Mouse (Mus musculus): ENCODE measurements around the gene Ankfn1.

Ankfn1 gene

DNA sequence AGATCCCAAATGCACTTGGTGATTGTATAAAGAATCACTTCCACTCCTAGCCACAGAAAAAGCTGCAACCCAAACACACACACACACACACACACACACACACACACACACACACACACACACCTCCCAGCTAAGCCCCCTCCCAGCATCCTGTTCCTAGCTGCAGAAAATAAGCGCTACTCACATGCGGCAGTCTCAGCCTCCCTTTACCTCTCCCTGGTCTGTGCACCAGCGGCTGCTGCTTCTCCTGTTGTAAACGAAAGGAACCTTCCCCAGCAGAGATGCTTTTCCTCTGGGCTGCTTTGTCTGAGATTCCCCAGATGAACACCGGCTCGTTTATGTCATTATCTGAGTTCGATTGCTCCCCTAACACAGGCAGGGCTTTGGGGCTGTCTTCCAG is at the start of gene Ankfn1:
Ankfn1 (minus strand) TSS at position 223 of the 400 bp plus-strand sequence.
- DNase-seq (ENCODE audit: low read depth, low spot score) = no peak

DNA sequence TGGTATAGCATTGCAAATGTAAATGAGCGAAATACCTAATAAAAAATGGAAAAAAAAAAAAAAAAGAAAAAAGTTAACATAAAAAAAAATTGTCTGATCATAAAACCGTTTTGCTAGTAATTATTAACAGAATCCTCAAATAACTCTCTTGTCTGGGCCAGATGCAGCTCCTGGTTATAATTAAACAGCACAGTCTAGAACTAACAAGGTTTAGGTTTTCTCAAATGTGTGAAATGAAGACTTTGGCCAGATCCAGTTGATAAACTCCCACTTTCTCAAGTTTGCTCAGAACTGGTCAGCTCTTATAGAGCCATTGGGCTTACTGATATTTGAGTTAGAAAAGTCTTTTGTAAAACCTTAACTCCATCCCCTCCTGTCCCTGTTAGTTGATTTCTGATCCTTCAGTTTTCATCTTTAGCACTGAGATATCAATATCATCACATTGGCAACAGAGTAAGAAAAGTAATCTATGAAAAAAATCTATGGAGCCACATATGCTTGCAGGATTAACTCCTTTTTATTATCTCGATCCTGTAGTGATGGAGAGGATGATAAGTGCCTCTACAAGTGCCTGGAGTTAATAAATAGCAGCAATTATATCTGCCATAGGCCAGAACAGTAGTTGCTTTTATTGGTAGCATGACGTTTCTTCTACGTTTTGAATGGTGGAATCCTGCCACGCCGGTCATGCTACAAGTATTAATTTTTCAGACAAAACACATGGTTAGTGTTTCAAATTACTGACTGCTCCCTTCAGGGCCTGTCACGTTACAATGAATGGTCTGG is 46.4 kb upstream of the Ankfn1 start:
- DNase-seq (ENCODE audit: low read depth, low spot score) = no peak

DNA sequence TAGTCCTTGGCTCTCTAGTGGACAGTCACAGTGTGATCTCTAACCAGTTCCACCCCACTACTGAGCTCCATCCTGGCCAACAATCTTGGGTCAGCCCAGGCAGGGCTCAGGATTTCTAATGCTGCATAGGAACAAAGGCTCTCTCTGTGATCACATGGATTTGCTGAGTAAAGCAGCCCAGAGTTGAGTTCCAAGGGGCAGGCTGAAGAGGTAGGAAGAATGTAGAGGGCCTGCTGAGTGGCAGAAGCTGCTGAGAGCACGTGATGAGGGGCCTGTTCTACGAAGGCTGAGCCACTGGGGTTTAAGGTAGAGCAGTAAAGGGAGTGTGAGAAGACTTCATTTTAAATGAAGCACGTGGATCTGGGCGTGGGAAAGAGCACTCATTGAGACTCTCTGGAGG is 41.1 kb upstream of the Ankfn1 start:
- no peak for DNase-seq (ENCODE audit: low read depth, low spot score)

DNA sequence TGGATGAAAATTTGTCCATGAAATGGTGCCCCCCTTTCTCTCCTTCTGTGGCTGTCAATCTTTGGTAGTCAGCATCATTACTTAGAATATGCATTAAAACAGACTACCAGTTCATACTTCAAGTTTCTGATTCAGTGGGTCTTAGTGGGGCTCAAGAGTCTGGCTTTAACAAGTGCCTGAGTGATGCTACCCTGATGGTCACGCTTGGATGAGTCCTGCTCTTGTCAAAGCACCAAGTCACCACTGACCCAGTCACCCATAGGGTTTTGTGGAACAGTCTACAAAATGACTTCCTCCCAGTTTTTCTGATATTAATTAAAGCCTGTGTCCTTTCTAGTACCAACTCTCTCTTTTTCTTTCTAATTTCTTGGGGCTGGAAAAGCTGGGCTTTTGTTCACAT is 34.0 kb upstream of the Ankfn1 start:
- no peak for DNase-seq (ENCODE audit: low read depth, low spot score)

DNA sequence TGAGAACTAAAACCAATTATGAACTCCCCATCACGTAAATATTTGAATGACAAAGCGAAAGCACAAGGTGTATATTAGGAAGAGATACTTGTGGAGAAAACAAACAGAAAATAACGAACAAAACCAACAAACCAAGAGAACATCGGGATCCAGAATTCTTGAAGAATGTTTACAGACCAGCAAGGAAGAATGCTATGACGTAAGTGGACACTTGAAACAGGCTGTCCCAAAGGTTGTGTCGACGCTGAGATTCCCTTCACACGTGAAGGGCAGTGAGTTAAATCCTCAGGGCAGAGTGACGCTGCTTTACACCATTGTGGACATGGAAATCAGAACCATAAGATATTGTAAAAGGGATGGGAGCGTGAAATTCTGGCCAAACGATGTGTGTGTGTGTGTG is 30.5 kb upstream of the Ankfn1 start:
- DNase-seq (ENCODE audit: low read depth, low spot score) = no peak

DNA sequence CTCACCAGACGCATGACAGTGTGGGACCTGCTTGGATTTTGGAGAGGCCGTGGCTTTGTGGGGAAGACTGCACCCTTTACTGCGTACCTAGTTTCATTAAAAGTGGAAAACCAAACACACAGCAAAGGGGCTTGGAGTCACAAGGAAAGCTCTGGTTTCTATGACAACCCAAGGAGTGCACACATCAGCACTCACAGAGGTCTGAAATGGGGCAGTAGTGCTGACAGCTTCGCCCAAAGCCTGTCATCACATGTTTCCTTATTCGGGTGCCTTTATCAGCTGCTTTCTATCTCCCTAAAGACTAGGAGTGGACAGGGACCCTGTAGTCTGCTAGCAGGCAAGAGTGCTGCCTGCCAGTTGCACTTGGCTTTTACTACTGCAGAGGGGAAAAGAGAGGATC is 27.4 kb upstream of the Ankfn1 start:
- DNase-seq (ENCODE audit: low read depth, low spot score) = no peak

DNA sequence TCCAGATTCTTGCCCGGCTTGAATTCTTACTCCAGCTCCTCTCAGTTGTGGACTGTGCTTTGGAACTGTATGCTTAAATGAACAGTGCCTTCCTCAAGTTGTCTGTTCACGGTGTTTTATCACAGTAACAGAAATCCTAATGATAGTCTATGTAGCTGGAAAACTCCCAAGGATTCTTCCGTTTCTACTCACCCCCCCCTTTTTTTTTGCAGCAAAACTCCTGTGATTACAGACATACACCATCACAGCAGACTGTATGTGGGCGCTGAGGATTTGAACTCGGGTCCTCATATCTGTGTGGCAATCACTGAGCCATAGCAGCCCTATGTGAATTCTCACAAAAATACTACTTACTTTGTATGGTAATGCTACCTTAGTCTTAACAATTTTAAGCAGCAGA is 26.5 kb upstream of the Ankfn1 start:
- no peak for DNase-seq (ENCODE audit: low read depth, low spot score)

DNA sequence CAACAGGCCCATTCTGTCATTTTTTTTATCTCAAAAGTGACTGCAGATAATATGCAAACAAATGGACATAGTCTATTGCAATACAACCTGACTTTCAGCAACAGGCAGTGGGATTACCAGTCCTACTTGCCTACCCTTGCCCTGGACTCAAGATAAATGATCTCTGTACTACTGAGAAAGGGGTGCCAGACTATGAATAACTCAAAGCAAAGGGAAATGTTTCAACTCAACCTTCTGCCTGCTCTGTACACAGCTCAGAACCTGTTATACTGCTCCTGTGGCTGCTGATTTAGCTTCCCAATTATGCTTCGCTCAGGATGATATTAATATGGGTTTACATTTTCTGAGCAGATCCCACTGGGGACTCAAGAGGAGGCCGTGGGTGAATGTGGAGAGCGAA is 15.3 kb upstream of the Ankfn1 start:
- DNase-seq (ENCODE audit: low read depth, low spot score) = no peak

DNA sequence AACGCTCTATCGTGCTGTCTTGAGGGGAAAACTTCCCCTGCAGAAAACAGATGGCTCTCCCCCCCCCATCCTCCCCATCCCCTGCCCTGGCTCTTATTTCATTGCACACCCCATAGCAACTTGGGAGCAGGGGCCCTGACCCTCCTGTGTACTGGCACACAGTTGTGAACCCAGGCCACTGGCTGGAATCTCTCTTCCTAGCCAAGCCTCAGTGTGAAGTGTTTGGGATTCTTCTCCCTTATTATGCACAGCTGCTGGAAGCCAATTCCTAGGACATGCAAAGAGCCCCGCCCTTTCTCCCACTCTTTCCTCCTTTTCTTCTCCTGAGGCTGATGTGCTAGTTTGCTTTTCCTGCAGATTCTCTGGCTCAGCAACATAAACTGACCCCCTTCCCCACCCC is 1.4 kb downstream of the Ankfn1 start:
- no peak for DNase-seq (ENCODE audit: low read depth, low spot score)

DNA sequence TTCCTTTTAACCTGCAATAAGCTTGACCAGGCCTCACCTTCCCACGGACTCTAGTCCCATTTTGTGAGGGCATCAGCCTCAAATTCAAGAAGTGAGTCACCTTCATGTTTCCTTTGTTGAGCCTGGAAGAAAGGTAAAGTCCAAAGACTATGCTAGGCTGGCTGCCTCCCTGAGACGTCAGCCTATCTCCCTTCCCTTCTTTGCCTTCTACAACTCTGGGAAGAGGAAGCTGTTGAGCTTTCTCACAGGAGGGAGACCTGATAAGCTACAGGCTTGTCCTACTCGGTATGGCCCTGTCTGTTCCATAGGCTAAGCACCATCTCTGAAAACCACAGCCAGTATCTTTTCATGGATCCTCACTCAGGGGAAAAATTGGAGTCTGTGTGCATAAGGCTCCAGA is 2.5 kb downstream of the Ankfn1 start:
- DNase-seq (ENCODE audit: low read depth, low spot score) = no peak

DNA sequence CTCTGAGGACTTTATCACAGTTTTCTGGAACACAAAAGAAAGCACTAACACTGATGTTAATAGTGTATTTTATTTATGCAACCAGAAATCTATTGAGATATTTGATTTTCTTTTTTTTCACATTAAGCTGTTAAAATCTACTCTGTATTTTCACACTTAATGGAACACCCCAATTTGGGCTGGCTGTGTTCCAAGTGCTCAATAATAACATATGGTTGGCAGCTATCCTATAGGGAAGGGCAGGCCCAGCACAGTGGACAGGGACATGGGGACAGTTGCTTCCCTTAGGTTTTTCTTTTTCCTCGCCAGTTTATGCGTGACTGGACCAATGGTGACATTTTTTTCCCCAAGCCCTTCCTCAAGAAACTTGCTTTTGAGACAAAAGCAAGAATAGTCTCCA is 4.5 kb downstream of the Ankfn1 start:
- DNase-seq (ENCODE audit: low read depth, low spot score) = no peak

DNA sequence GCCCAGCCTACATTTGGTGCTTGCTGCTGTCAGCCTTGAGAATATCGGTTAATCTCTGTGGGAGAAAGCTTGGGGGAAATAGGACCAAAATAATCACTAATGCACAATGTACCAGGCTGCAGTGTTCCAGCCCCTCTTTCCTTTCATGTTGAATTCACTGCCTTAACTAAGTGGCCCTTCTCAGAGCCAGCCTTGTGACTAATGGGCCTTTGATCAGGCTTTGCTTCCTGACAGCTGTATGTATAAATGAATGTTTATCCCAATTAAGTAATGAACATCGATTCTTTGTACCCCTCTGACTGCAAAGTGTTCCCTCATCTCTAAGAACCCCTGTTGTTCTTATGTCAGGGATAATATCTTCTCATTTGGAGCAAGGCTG is 11.7 kb downstream of the Ankfn1 start:
- no peak for DNase-seq (ENCODE audit: low read depth, low spot score)

DNA sequence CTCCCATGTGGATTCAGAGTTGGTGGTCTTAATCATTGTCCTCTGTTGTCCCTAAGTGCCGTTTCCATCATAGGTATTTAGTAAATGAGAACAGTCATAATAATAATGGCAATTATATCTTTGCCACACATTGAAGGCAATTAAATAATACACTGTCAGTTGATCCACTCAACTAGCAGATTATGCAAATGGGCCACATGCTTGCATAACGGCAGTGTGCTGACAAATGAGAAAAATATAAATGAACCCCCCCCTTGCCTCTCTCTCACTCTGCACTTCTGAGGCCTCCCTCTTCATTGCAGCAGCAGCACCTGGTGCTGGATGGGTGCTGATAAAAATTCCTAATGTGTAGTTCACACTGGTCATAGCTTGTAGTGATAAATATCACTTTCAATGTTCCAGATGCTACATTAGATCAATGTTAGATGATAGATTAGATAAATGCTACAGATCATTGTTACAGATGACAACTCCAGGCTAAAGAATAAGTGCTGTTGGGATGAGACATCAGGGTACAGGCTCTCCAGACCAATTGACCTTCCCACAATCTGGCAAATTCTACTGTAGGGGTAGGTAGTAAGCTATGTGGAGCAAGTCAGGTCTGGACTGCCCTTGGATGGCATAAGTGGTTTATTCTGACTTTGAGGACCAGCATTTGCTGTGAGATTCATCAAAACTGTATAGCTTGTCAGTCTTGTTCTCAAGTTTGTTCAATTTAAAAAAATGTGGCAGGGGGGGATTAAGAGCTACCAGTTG is 12.3 kb downstream of the Ankfn1 start:
- no peak for DNase-seq (ENCODE audit: low read depth, low spot score)

DNA sequence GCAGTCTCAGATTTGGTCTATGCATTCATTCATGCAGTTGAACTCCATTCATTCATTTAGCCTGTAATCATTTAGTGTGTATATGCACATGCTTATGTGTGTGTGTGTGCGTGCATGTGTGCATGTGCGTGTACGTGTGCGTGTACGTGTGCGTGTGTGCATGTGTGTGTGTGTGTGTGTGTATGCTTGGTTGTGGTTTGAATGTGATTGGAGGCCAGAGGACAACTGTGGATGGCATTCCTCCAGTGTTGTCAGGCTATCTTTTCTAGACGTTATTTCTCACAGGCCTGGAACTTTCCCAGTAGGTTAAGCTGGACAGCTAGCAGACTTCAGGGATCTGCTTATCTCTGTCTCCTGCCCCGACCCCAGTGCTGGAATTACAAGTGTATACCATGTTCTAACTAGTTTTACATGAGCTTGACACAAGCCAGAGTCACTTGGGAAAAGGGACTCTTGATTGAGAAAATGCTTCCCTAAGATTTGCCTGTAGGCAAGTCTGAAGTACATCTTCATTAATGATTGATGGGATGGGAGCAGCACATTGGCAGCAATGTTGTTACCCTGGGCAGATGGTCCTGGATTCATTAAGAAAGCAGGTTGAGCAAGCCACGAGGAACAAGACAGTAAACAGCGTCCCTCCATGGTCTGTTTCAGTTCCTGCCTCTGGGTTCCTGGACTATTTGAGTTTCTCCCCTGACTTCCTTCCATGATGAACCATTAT is 43.3 kb downstream of the Ankfn1 start:
- DNase-seq (ENCODE audit: low read depth, low spot score) = no peak

DNA sequence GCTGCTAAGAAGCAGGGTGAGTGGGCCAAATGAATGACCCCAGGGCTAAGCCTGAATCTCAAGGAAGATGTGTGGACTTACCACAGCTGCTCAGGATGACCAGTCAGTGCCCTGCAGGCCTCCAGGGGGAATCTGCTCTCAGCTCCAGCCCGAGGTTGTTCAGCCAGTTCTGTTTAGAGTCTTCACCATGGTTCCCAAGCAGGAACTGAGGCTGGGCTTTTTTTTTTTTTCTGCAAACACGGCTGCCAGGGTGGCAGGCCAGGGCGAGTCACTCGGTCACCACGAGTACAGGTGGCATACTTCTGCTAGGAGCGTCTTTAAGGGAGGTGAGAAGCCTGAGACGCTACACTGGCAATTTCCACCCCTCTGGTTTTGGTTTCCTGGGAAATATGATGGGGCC is 43.9 kb downstream of the Ankfn1 start:
- DNase-seq (ENCODE audit: low read depth, low spot score) = no peak

DNA sequence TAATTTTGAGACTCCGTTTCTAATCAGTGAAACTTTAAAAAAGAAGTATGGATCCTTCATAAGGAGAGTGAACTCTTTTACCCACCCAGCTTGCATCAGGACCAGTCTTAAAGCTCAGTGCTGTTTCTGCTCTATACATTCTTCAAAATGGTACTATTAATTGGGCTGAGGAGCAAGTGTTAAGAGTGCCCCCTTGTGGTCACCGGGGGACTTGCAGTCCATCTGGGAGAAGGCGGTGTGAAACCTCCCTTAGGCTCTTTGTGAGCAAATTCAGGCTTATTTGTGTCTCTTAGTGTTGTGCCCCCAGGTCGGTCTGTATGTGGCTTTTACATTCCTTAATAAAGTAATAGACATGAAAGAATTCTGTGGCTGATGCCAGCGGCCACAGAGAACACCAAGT is 56.6 kb downstream of the Ankfn1 start:
- peak; percentile 79 for DNase-seq (ENCODE audit: low read depth, low spot score)

DNA sequence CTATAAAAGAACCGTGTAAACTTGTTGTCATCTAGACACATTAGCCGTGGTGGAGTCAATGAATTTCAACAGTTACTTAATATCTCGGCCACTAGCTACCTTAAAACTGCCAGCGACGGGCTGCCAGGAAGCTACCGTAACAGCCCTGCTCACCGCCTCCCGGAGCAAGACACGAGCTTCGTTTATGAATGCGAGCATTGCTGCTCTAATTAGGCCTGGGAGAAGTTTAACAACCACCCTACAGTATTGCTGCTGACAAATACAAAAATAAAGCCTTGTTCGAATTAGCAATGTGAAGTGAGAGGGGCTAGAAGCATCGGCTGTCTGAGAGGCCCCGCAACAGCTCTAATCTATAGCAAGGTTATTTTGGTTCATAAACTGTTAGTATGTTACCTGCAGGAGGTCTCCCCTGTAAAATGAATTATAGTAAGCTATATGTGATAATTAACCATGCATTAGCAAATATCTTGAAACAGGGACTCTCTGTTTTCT is 58.9 kb downstream of the Ankfn1 start:
- no peak for DNase-seq (ENCODE audit: low read depth, low spot score)

DNA sequence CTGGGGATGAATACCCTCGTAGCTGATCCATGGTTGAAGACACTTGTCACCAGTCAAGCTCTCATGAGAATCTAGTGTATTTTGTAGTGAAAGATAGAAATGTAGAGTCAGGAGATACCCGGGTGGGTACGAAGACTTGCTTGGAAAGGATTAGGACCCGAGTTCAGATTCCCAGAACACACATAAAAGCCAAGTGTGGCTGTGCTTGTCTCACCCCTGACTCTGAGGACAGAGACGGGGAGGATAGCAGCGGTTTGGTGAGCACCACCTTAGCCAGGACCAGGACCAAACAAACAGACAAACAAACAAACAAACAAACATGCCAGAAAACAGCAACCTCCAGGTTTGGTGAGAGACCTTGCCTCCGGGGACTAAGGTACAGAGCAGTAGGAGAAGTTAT is 61.1 kb downstream of the Ankfn1 start:
- DNase-seq (ENCODE audit: low read depth, low spot score) = no peak

DNA sequence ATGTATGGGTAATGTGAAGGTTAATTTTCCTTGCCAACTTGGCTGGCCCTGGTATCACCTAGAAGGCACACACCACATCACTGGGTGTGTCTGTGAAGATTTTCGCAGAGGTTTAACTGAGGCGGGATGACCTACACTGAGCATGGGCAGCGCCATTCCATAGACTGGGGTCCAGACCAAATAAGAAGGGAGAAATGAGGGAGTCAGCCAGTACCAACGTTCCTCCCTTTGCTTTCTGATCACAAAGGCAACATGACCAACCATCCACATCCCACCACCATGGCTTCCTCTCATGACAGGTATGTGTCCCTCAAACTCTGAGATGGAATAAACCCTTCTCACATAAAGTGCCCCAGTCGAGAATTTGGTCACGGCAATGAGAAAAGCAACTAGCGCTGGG is 68.9 kb downstream of the Ankfn1 start:
- DNase-seq (ENCODE audit: low read depth, low spot score) = no peak

DNA sequence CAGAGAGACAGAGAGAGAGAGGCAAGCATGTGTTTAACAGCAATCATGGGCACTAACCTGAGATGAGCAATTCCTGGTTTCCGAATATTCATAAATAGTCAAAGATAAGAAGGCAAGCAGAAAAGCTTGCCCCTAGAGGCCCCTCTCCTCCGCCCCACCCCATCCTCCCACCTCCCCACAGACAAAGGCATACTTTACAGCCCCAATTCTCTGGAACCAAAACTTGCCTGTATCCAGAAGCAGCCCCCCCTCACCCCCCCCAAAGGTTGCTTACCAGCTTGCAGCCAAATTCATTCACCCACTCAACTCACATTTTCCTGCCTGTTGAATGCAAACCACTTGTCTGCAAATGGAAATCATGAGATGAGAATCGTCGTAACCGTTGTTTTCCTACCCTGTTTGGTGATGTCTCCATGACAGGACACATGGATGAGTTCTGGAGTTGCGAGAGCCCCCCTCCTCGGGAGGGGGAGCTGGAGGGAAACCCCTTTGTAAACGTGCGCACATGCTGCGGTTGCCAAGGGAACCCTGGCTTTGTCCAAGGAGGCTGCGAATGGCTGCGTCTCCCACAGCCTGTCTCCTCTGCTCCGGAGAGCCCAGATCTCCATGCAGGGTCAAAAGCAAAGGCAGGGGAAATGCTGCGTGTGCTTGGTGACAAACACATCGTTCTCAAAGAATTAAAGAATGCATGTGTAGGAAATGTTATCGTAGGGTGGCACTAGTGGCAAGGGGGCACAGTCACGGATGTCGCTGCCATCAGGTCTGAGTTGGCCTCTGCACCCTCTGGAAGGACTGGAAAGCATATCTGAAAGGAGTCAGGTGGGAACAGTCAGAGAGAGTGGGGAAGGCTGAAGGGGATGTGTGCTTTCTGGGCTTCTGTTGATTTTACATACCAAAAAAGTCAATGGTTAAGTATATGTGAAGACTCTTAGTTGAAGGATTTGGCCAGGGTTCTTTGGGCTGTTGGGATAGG is 80.7 kb downstream of the Ankfn1 start:
- DNase-seq (ENCODE audit: low read depth, low spot score) = peak; percentile 31

DNA sequence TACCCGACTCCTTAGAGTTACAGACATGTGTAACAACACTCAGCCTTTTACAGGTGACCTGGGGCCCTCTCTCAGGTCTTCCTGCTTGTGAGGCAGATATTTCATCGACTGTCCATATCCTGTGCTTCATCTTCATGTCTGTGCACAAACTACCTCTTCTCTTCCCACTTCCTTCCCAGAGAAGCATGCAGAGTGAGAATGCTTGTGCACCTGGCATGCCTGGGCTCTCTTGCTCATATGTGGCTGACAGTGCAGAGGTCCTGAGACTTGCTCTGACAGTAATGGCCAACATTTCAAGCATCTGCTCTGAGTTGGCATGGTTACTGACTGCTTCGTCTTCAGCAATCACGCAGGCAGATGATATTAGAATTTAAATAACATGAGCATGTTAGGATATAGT is 83.8 kb downstream of the Ankfn1 start:
- no peak for DNase-seq (ENCODE audit: low read depth, low spot score)
